Mouse (Mus musculus) liver, adult 2 months (tissue): Measurements from ENCODE around the gene Aldh1a2.

Experiments
- CTCF ChIP-seq: fragments of 200-500 bp; IDR thresholded peaks from 2 replicates; pipeline ENCODE4 v1.5.1; 2011; ENCODE audit warnings: low read depth, low read length, control low read depth
- POLR2A ChIP-seq: fragments of 200-500 bp; IDR thresholded peaks from 2 replicates; pipeline ENCODE4 v1.6.1; 2011; ENCODE audit warnings: low read length, control low read depth; ENCODE audit not compliant: insufficient read depth; ENCODE audit errors: extremely low read depth

- no peak for TF ChIP-seq POLR2A
- TF ChIP-seq CTCF, result no peak
Measured at GRCm38 (mm10) chr9:71216036-71216995, 727 bp downstream of the Aldh1a2 start.
